Mouse (Mus musculus): ENCODE measurements at regions not wholly inside any gene's neighbourhood (a gene's known extent, or its start where the extent isn't known, plus 50 kb on each side); places are given as distances from the start of the nearest gene placed in this dataset.

DNA sequence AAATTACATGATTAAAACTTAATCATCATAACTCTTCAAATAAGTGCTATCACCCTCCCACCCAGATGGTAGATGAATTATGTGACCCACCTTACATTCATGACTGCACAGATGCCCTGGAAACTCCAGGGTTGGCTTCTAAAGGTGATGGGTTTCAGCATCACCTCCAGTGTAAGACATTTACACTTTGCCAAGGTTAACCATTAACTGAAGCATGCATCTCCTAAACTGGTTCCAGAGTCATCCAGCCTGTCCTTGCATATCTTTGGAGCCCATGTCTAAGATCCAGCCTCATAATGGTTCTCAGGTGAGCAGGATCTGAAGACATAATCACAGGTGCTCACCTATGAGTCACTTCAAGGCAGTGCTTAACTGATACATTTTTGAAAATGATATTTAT is 344.4 kb upstream of the Olfr161 start:
- Histone ChIP-seq H3K36me3 (ENCODE audit: control insufficient read depth, insufficient read depth) (no peaks in the 10 kb centered on the region), H3ac (ENCODE audit: control insufficient read depth, insufficient read length) (no peak overlapping the region), H3K4me2 (ENCODE audit: low read depth) (no peak overlapping the region), H3K4me3 (no peak overlapping the region), H3K27me3 (ENCODE audit: control insufficient read depth, insufficient read depth, insufficient read length) (no peaks in the 10 kb centered on the region), H3K79me2 (ENCODE audit: control insufficient read depth, insufficient read depth) (no peaks in the 10 kb centered on the region)
- no peak for TF ChIP-seq USF1 (IDR thresholded peaks at IDR 0.05; ENCODE audit: low read depth)

DNA sequence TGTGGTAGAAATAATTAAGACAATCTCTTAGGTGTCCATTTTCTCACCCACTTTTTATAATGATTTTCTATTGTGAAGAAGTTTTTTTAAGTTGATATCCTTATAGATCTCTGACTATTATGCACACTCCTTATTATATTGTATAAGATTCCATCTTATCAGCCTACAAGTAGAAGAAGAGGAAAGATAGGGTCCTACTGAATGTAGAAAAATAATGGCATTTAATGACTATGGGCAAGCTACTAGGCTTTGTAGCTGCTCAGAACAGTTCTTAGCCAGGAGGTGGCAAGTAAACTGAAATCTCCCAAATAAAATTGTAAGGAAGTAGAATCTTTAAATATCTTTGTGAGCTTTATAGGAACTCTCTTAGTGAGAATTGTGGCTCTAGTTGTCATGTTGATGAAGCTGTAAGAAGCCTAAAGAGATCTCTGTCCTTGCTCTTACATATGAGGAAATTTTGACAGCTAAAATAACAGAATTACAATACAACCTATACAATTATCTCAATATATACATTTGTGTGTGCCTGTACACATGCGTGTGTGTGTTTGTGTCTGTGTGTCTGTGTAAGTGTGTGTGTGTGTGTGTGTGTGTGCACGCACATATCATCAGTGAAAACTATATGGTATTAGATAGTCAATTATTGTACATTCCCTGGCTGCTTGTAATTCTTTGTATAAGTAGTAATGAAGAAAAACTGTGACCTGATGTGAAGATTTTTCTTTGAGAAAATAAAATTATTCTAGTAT is 343.7 kb upstream of the Olfr161 start:
- TF ChIP-seq MYOG (IDR thresholded peaks at IDR 0.05; ENCODE audit: control insufficient read depth in 1 of 3, insufficient read depth in 1 of 3, insufficient read length in 2 of 3, low read depth in 2 of 3) (no peak), SRF (IDR thresholded peaks at IDR 0.05; ENCODE audit: control insufficient read depth, insufficient read length, low read depth) (no peak), USF1 (IDR thresholded peaks at IDR 0.05; ENCODE audit: low read depth) (no peak), CEBPB (IDR thresholded peaks at IDR 0.05; ENCODE audit: insufficient read depth, poor library complexity, severe bottlenecking) (no peak), TCF12 (IDR thresholded peaks at IDR 0.05; ENCODE audit: insufficient read depth, poor library complexity, severe bottlenecking) (no peak), TCF3 (IDR thresholded peaks at IDR 0.05; ENCODE audit: insufficient read length, low read depth) (no peak), REST (IDR thresholded peaks at IDR 0.05; ENCODE audit: insufficient read depth, insufficient read length) (no peak), E2F4 (IDR thresholded peaks at IDR 0.05; ENCODE audit: insufficient read depth) (no peak), MAX (IDR thresholded peaks at IDR 0.05; ENCODE audit: low read depth) (no peak), POLR2AphosphoS2 (IDR thresholded peaks at IDR 0.05; ENCODE audit: insufficient read length, low read depth) (no peak), POLR2A (IDR thresholded peaks at IDR 0.05; ENCODE audit: insufficient read length, low read depth) (no peak), MYOD1 (IDR thresholded peaks at IDR 0.05; ENCODE audit: control insufficient read depth in 1 of 3, insufficient read length in 2 of 3, low read depth in 2 of 3) (no peak)
- no peak overlapping the region for H3ac ChIP-seq (ENCODE audit: control insufficient read depth, insufficient read length)
- no peaks in the 10 kb centered on the region for H3K36me3 ChIP-seq (ENCODE audit: control insufficient read depth, insufficient read depth)
- no peaks in the 10 kb centered on the region for H3K27me3 ChIP-seq (ENCODE audit: control insufficient read depth, insufficient read depth, insufficient read length)
- H3K4me3 ChIP-seq: no peak overlapping the region
- H3K4me2 ChIP-seq (ENCODE audit: low read depth): no peak overlapping the region
- H3K79me2 ChIP-seq (ENCODE audit: control insufficient read depth, insufficient read depth): no peaks in the 10 kb centered on the region

DNA sequence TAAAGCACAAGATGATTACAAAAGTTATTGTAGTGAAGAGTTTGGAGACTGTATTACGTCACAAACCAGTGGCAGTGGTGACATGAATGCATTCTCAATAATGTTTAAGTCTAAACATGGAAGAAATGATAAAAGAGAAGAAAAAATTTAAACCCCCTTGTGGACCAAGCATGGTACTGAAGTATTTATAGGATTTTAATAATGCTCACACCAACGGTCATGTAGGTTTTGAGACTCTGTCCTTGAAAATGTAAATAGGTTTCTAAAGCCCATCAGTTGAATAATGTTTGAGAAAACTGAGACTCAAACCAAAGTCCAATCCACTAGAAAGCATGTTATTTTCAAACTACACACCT is 343.1 kb upstream of the Olfr161 start:
- Histone ChIP-seq H3K4me2 (ENCODE audit: low read depth) (no peak overlapping the region), H3K27me3 (ENCODE audit: control insufficient read depth, insufficient read depth, insufficient read length) (no peaks in the 10 kb centered on the region), H3ac (ENCODE audit: control insufficient read depth, insufficient read length) (no peak overlapping the region), H3K79me2 (ENCODE audit: control insufficient read depth, insufficient read depth) (no peaks in the 10 kb centered on the region), H3K4me3 (no peak overlapping the region), H3K36me3 (ENCODE audit: control insufficient read depth, insufficient read depth) (no peaks in the 10 kb centered on the region)
- TF ChIP-seq REST (IDR thresholded peaks at IDR 0.05; ENCODE audit: insufficient read depth, insufficient read length) (no peak), POLR2AphosphoS2 (IDR thresholded peaks at IDR 0.05; ENCODE audit: insufficient read length, low read depth) (no peak), SRF (IDR thresholded peaks at IDR 0.05; ENCODE audit: control insufficient read depth, insufficient read length, low read depth) (no peak), E2F4 (IDR thresholded peaks at IDR 0.05; ENCODE audit: insufficient read depth) (no peak), POLR2A (IDR thresholded peaks at IDR 0.05; ENCODE audit: insufficient read length, low read depth) (no peak)

DNA sequence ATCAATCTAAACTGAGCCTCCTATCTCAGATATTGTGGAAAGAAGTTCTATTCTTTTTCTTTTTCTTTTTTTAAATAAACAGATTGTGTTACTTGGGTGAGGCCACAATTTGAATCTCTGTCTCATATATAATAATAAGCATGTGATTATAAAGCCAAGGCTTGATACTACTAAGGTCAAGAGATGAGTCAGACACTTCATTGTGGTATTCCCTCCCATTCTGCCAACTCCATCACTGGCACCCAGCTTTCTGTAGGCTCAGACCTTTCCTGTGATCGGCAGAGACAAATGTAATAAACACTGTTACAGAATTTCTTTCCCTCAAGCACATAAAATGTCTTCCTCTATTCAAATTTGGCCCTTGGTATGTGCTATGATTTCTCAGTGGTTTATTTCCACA is 337.0 kb upstream of the Olfr161 start:
- H3ac ChIP-seq (ENCODE audit: control insufficient read depth, insufficient read length): no peak overlapping the region
- TF ChIP-seq REST (IDR thresholded peaks at IDR 0.05; ENCODE audit: insufficient read depth, insufficient read length) (no peak), POLR2AphosphoS2 (IDR thresholded peaks at IDR 0.05; ENCODE audit: insufficient read length, low read depth) (no peak), USF1 (IDR thresholded peaks at IDR 0.05; ENCODE audit: low read depth) (no peak), E2F4 (IDR thresholded peaks at IDR 0.05; ENCODE audit: insufficient read depth) (no peak), CEBPB (IDR thresholded peaks at IDR 0.05; ENCODE audit: insufficient read depth, poor library complexity, severe bottlenecking) (no peak), SRF (IDR thresholded peaks at IDR 0.05; ENCODE audit: control insufficient read depth, insufficient read length, low read depth) (no peak)
- no peaks in the 10 kb centered on the region for H3K79me2 ChIP-seq (ENCODE audit: control insufficient read depth, insufficient read depth)
- no peaks in the 10 kb centered on the region for H3K36me3 ChIP-seq (ENCODE audit: control insufficient read depth, insufficient read depth)
- no peak overlapping the region for H3K4me2 ChIP-seq (ENCODE audit: low read depth)
- no peaks in the 10 kb centered on the region for H3K27me3 ChIP-seq (ENCODE audit: control insufficient read depth, insufficient read depth, insufficient read length)
- H3K4me3 ChIP-seq: no peak overlapping the region

DNA sequence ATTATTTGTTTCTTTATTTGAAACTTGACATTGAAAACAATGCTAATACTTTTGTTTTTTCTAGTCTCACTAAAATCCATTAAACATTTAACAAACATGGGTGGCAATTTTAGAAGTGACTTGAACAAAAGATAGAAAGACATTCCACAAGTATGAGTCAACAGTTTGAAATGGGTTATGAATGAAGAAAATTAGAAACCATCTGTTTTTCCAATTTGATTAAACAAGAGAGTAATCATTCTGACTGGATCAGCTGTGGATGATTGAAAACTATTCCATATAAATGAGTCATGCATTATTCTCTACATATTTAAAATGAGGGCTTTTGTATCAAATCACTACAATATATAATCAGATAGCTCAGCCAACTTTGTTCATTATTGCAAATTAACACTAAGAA is 334.8 kb upstream of the Olfr161 start:
- H3K79me2 ChIP-seq (ENCODE audit: control insufficient read depth, insufficient read depth): no peaks in the 10 kb centered on the region
- TF ChIP-seq CEBPB (IDR thresholded peaks at IDR 0.05; ENCODE audit: insufficient read depth, poor library complexity, severe bottlenecking): no peak
- no peak for TF ChIP-seq MYOD1 (IDR thresholded peaks at IDR 0.05; ENCODE audit: control insufficient read depth in 1 of 3, insufficient read length in 2 of 3, low read depth in 2 of 3)
- no peak for TF ChIP-seq TCF12 (IDR thresholded peaks at IDR 0.05; ENCODE audit: insufficient read depth, poor library complexity, severe bottlenecking)
- no peak for TF ChIP-seq TCF3 (IDR thresholded peaks at IDR 0.05; ENCODE audit: insufficient read length, low read depth)
- TF ChIP-seq MAX (IDR thresholded peaks at IDR 0.05; ENCODE audit: low read depth): no peak
- no peak for TF ChIP-seq REST (IDR thresholded peaks at IDR 0.05; ENCODE audit: insufficient read depth, insufficient read length)
- no peak for TF ChIP-seq MYOG (IDR thresholded peaks at IDR 0.05; ENCODE audit: control insufficient read depth in 1 of 3, insufficient read depth in 1 of 3, insufficient read length in 2 of 3, low read depth in 2 of 3)
- TF ChIP-seq POLR2A (IDR thresholded peaks at IDR 0.05; ENCODE audit: insufficient read length, low read depth): no peak
- TF ChIP-seq E2F4 (IDR thresholded peaks at IDR 0.05; ENCODE audit: insufficient read depth): no peak
- TF ChIP-seq POLR2AphosphoS2 (IDR thresholded peaks at IDR 0.05; ENCODE audit: insufficient read length, low read depth): no peak
- no peak overlapping the region for H3K4me3 ChIP-seq
- H3K27me3 ChIP-seq (ENCODE audit: control insufficient read depth, insufficient read depth, insufficient read length): no peaks in the 10 kb centered on the region
- no peak overlapping the region for H3K4me2 ChIP-seq (ENCODE audit: low read depth)
- no peaks in the 10 kb centered on the region for H3K36me3 ChIP-seq (ENCODE audit: control insufficient read depth, insufficient read depth)
- no peak overlapping the region for H3ac ChIP-seq (ENCODE audit: control insufficient read depth, insufficient read length)

Data from myocyte (in vitro differentiated cells).